Mouse (Mus musculus) adipocyte (in vitro differentiated cells): Measurements from ENCODE around the gene Eml6.
"Not testable (repeated sequence)": the region's sequence is repeated elsewhere in the genome, so short reads cannot be mapped to it uniquely, and the experiment has no call there.

Experiments
- DNase-seq: peaks from one replicate; pipeline ENCODE4 v3.0.0-alpha.2; 2016; ENCODE audit warnings: low spot score

The Eml6 gene

DNA sequence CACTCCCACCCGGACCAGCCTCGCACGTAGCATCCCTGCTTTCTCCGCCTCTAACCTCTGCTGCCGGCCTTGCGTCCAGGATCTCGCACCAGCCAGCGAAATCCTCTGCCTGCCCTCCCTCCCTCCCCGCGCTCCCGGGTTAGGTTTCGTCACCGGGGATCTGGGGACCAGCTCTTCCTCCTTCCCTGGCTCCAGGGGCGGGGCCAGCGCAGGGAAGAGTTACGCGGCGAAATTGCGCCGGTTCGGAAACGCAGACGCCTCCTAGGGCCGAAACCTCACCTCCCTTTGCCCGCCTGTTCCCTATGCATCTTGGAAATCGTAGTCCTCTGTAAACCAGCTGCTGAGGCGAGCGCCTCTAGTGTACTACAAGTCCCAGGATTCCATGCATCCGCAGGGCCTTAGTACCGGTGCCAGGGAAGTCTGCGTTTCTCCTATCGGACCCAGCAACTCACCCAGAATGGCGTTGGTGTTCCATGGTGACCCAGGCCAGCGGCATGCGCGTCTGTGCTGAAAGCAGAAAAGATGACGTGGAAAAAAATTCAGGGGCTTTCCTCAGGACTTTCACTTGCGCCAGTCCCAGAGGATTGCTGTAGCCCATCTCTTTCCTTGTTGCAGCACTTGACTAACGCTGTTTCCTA, at the start of gene Eml6:
TSS of gene Eml6 (minus strand) at position 199 of the 638 bp plus-strand sequence.
- DNase-seq: peak; percentile 98

DNA sequence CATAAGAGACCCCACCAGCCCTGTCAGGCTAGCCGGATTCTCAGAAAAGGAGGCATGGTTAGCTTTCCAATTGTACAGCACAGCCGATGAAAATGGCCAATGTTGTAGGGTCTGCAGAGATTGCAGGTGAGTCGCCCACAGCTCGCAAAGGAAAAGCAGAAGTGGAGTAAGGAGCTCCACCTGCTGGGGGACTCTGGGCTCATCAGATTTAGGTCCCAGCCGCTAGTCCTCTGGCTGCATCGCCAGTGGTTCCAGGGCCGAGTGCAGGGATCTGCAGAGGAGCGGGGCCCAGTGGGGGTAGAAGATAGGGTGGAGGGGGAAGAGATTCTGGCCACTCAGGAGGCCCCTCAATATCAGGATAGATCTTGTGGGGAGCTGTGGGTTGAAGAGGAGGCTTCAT, 31.5 kb upstream of the Eml6 start:
- no peak for DNase-seq

DNA sequence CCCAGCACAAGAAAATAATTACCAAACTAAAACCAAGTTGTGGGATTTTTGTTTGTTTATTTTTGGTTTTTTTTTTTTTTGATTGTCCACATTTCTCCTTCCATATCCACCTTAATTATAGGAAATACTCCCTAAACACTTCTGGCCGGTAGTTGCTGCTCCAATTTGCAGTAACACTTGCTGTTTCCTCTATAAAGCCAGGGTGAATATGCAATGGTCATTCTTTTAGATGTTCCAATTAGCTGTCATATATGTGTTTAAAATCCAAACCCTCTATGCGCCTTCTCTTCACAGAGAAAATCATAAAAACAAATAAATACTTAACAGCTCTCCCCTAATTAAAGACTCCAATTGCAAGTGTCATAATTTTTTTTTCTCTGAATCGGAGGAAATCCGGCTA, 689 bp downstream of the Eml6 start:
- DNase-seq: no peak

DNA sequence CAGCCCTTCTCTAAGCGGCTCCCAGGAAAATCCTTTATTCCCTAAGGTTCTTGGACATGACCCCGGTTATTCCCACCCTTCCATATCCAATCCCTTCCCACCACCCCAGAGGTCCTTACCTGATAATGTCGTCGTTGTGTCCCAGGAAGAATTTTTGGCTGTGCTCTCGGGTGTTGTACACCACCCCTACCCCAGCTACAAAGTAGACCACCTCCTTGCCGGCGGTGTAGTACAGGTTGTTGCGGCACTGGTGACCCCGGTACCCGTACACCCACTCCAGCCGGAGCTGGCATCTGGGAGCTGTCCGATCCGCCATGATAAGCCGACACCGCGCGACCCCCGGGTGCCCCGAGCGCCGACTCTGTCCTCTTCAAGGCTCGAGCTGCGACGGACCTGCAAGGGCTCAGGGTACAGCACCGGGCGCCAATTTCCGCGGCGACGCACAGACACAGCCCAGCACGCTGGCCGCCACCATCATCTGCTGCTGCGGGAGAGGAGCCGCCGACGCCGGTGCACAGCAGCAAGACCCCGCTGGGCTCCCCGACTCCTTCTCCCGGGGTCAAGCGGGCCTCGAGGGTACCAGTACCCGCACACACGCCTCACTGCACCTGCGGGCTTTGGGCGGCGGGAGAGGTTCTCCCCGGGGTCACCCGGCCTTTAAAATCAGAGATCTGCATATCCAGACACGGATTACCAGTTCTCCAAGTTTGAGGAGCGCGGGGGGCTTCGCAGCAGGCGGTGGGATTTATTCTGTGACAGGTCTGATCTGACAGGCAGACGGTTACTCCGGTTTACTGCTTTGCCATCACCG, 1.4 kb downstream of the Eml6 start:
- no peak for DNase-seq

DNA sequence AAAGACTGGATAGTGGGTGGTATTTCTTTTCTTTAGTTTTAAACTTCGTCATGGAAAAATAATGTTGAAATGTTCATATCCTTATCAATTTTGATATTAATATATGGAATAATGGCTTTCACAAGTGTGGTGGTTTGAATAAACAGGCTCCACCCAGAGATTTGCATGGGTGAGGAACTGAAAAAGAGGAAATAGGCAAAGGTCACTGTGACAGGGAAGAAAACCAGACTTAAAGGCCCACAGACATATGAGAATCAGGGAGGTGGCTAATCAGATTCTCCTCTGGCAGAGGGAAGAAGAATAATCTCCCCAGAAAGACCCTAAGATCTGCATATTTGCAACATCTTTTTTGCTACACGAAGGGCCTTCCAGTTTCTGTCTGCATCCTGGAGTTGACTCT, 39.6 kb downstream of the Eml6 start:
- DNase-seq: no peak

DNA sequence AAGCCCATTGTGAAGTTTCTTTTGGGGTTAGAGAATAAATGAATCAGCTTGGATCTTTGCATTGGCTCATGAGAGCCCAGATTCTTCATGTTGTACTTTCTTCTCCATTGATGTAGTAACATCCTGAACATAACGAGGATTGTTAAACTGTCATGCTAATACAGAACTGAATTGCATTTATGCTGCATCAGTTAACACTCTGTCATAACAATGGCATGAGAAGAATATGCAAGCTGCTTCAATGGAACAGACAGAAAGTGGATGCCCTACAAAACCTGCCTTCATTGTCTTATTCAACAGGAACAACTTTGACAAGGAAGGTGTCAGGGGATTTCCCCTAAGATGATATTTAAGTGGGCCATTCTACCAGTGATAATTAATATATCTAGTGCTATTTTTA, 57.0 kb downstream of the Eml6 start:
- DNase-seq: no peak

DNA sequence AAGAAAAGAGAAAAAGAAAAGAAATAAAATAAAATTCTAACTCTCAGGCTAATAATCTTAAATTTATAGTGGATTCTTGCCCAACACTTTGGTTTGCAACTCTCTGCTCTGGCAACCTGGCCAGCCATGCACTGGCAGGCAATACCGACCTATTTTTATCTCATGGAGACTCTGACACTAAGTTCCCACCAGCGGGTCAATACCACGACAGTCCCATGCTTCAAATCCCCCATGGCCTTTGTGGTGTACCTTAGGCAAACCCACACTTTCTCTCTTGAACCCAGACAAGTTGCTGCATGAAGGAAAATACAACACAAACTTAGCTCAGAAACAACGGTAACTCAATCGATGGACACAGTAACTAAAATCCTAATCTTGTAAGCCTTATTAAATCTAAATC, 66.5 kb downstream of the Eml6 start:
- DNase-seq: peak; percentile 30

DNA sequence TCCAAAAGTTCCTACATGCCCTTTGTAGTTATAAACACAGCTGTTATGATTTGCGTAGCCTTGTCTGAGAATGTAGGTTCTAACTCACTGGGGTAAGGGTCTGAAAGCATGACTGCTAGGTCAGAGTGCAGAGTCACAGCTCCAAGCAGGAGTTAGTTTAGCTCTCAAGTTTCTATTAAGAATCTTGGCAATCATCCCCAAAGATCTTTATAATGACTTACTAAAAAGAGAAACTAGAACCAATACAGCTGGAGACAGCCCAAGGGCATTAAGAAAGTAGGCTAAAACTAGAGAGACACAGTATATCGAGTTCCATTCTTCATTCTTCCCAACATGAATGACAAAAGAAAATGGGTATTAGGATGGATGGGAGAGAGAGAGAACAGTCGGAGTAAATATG, 81.2 kb downstream of the Eml6 start:
- DNase-seq: peak; percentile 83

DNA sequence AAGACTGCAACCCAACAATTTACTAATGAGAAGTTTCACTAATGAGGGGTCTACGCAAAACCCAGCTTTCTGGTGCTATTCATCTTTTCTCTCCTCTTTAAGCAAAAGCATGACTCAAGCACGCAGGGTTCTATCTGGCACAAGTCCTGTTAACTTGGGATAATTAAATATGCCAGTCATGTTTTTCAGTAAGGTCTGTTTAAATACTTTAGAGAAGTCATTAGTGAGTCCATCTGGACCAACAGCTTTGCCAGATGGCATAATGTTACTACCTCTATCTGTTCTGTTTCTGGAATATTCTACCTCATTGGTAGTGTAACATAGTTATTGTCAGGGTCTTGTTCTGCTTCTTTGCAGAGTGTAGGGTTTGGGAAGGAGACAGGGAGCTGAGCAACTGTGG, 101.5 kb downstream of the Eml6 start:
- no peak for DNase-seq

DNA sequence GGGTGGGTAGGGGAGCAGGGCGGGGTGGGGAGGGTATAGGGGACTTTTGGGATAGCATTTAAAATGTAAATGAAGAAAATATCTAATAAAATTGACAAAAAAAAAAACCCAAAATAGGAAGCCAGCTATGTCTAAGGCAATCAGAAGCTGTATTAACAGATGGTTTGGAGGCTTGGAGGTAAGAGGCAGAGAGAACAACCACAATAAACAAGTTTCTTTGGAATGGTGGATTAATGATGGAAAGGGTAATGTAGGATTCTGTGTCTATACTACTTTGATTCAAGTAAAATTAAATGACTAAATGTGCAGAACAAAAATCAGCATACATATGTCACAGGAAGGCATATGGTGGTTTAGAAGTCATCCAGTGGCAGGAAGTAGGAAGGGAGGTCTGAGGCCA, 102.0 kb downstream of the Eml6 start:
- no peak for DNase-seq

DNA sequence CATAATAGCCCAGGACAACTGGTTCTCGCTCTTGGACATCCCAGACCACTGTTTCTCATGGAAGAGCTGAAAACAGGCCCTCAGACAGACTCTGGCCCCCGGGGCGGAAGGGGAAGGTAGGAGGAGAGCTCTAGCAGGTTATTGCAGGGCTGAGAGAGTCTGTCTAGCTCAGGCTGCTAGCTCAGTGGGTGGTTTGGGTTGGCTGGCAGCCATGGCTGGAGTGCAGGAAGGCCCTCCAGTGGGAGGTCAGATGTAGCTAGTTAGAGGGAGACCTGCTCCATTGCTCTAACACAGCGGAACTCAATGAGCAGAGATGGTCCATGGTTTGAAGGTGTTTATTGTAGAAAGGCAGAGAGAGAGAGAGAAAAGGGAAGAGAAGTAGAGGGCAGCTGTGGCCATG, 112.7 kb downstream of the Eml6 start:
- no peak for DNase-seq

DNA sequence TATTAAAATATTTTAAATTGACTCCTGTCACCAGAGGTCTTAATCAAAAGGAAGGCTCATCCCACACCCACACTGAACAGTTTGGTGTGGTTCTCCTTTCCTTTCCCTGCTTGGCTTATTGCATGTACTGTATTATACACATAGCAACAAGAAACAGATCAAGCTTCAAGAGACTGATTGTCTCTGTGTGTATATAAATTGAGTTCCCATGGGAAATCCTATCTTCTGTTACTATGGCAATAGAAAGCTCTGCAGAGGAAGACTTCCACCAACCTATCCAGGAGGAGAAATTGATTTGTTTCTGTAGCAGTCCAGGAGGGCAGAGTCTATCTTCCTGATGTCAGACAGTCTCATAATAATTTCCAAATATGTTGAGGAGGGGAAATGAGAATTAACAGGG, 116.5 kb downstream of the Eml6 start:
- DNase-seq: no peak

DNA sequence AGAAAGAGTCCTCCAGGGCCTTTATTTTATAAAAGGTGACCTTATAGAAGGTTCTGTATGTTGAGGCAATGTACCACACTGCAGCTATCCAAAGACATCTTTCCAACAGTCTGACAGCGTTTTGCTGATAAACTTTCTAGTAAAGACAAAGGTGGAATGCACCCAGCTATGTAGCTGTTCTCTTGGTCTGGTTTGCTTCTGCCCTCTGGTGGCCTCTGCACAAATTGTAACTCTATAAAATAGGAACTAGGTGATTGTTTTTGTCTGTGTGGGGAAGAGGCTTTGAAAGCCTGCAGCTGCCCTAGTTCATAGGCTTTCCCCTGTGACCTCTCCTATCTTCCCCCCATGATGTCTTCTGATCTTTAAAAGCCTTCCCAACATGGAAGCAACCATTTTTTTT, 140.7 kb downstream of the Eml6 start:
- peak; percentile 86 for DNase-seq

DNA sequence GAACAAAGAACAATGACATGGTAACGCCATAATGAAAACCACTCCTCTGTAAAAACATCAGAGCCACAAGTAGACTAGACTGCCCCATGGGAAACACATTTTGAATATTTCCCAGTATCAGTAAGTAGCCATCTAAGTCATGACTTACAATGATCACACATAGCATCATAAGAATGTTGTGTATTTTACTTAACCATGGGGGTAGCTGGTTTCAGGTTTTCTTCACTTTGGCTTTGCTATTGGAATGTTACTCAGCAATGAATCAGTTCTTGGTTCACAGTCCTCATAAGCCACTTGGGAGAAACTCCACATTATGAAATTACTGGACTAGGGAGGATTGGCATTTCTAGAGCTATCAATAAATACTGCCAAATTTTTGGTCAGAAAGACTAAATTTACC, 141.5 kb downstream of the Eml6 start:
- peak; percentile 12 for DNase-seq

DNA sequence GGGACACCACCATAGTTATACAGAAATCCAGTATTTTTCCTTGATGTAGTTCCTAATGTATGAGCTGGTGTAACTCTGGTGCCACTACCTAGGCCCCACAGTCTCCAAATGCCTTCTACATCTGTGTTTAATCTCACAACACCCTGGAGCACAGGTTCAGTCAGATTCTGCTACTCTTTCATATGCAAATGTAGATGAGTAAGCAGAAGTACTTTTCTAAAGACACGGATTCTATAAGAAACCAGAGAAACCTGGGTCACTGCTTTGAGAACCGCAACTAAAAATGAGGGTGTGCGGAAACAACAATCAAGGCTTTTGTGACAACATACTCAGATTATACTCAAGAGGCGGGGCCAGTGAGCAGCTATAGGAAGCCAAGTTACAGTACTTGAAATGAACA, 142.8 kb downstream of the Eml6 start:
- DNase-seq: no peak

DNA sequence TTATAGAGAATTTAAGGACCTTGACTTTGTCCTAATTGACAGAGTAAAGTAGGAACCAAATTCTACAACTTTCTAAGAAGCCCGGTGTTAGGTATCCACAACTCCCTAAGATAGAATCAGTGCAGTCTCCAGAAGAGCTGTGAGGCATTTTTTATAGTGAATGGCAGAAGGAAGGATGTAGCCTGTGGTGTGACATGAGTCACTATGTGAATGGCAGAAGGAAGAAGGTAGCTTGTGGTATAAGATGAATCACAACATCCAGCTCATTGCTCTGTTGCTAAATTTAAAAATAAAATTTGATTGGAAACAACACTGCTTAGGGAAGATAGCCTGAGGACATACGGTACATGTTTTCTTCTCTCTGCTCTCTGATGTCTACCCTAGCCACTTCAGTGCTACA, 146.2 kb downstream of the Eml6 start:
- DNase-seq: no peak

DNA sequence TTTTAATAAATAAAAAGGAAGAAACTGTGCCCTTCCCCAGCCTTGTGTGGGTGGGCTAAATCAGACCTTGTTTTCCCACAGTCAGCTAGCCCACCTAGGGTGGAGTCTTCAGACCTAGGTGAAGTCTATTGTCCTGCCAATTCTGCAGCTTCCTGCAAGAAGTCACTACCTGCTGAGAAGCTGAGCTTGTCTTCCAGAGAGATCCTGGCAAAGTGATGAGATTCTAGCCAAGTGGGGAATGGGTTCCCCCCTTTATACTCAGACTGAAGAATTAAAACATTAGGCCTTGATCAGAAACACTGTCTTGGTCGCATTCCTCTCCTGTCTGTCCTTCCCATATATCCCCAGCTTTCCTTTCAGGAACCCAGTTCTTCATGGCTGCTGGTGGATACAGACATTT, 147.9 kb downstream of the Eml6 start:
- DNase-seq: no peak

DNA sequence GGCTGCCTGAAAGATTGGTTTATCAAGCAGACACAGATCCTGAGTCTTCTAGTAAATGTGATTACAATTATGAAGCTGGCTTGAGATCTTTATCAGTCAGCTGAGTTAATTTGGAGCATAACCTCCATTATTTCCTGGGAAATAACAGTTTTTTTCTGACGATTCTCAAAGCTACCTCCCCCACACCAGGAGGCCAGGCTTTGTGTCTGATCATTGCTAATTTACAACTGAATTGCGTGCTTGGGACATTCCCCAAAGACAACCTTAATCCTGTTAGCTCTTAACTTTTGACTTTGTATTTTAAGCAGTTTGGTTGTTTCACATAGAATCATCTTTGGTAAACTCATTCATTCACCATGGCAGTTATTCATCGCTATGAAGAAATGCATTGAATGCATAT, 148.6 kb downstream of the Eml6 start:
- DNase-seq: no peak

DNA sequence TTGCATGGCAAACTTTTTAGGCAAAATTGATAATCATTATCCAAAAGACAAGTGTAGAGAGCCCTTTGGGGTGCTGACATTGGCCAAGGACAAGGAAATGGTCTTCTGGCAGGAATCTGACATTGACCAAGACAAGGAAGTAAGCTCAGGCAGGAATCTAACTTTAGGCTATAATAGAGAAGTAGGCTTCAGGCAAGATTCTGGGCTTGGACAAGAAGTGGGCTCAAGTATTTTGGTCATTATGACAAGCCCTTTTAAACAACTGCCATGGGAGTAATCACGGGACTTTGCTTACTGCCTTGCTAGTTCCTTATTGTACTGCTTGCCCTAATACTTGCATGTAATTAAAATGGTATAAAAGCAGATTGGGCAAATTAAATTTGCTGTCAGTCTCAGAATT, 151.1 kb downstream of the Eml6 start:
- not testable (repeated sequence) for DNase-seq

DNA sequence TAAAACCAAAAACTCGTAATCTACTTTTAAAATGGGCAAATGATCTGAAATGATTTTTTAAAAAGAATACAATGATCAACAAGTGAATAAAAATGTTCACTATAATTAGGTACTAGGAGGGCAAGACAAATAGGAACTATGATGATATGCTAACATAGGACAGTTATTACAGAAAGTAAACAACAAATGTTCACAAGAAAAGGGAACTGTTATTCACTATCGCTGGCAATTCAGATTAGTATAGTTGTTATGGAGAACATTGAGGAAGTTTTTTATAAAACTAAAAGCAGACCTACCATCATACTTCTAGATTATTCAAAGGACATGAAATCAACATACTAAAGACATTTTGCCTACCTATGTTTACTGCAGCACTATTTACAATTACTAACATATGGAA, 155.7 kb downstream of the Eml6 start:
- DNase-seq: no peak

DNA sequence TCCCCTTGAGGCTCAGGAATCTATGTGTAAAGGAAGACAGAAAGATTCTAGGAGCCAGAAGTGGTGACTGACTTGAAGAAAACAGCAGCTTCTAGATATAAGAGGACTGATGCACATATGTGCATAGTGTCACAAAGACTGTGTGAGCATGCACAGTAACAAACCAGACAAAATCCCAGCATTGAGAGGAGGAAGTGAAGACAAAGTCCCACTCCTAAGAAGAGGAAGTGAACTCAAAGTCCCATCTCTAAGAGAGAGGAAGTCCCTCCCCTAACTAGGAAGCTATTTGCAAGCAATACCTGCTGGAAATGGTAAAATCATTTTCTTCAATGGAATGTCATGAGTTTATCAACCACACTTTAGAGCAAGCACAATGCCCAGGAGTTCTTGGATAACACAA, 161.6 kb downstream of the Eml6 start:
- no peak for DNase-seq

DNA sequence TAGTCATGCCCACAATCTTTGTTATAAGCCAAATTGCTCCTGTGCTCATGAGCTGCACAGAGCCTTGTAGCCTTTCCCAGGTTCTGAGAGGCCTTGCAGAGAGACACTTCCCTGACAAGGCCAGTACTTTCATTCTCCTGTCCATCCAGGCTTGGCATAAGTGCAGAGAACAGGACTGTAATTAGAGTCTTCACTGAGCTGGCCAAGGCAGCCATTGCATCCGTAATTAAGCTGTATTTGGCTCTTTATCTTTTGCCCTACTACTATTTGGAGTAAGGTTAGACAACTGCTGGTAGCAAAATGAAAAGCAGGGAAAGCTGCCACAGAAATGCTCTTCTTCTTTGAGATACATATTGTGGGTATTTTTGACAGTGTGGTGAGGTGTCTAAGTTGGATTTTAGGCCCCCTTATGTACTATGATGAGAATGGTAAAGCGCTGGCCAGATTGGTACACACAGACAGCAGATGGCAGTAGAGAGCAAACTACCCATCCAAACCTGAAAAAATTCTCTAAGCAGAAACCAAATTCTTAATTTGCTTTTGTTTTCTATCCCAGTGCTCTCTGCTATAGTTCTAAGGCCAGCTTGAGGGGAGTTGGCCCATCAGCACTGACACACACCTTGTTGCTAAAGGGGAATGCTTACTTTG, 164.0 kb downstream of the Eml6 start:
- DNase-seq: peak; percentile 65

DNA sequence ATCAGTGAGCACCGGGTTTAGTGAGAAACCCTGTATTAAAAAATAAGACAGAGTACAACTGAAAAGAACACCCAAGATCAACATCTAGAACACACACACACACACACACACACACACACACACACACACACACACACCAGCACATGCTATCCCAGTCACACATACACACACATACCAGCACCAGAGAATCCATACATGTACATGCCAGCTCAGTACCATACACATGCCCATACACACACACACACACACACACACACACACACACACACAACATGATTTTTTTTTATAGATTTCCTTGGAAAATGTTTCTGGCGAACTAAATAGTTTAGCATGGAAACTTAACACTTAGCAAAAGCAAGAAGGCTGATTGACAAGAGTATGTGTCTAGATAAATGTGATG, 164.8 kb downstream of the Eml6 start:
- DNase-seq: no peak
